Mouse (Mus musculus) bone marrow macrophage, adult 2 months (primary cell): Measurements from ENCODE around the gene Prpf40b.

Source experiments
- CTCF ChIP-seq: IDR thresholded peaks from 2 replicates; pipeline ENCODE4 v1.5.1; 2012; ENCODE audit warnings: low read depth, mild to moderate bottlenecking, low read length, moderate library complexity
- POLR2A ChIP-seq: IDR thresholded peaks from 2 replicates; pipeline ENCODE4 v1.6.1; 2012; ENCODE audit warnings: mild to moderate bottlenecking, low read depth, low read length, borderline replicate concordance

- no peak for TF ChIP-seq CTCF
- no peak for TF ChIP-seq POLR2A
These were observed 44.8 kb downstream of the Prpf40b start for GRCm38 (mm10) chr15:99339669-99340068.
